Comparison of ENCODE assay signal across 8 mouse cellular contexts in the genomic region with DNA sequence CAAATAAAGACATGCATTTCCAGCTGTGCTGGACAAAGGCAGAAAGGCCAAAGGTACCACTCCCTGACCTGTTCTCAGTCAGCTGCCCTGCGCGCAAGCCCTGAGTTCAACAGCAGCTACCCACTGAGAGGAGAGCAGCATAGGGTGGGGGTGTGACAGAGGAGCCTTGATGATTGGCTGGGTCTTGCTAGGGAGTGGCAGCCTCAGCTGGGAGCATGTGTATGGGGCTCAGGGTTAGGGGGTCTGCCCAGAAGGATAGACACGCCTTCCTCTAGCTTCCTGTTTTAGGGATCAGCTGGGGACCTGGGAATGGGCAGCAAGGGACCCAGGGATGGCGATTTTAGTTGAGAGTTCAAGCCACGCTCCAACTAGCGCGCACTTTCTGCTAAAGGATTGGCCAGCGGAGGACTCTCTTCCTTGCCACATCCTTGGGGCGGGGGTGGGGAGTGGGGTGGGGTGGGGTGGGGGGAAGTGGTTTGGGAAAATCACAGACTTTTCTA.
A peak's percentile ranks its signal among the peaks of the same experiment; 100 is the strongest.
DNase-seq lines count a peak whose midpoint lies in the region; ATAC-seq and TF ChIP-seq lines count a peak whose summit lies in the region.

No protein-coding gene starts in this region.

- H3K36me3 ChIP-seq in kidney, embryonic 15.5 days = peaks cover 7% of the 10 kb centered on the region; the same call in 1 of the 2 replicates
- H3K36me3 ChIP-seq in limb, embryonic 13.5 days = no peaks in the 10 kb centered on the region

- H3K4me2 ChIP-seq in kidney, embryonic 15.5 days = peak overlapping the region; percentile 65
- peak overlapping the region; percentile 74 for H3K4me2 ChIP-seq in limb, embryonic 13.5 days (replicated peaks)

- H3K9ac ChIP-seq in kidney, embryonic 15.5 days = peak overlapping the region; percentile 51
- peak overlapping the region; percentile 76 for H3K9ac ChIP-seq in limb, embryonic 13.5 days

- TF ChIP-seq CTCF in embryonic fibroblast, embryonic 13.5 days (IDR thresholded peaks at IDR 0.05; ENCODE audit: borderline replicate concordance, insufficient read depth, low read length) = no peak
- TF ChIP-seq CTCF in olfactory bulb, adult 2 months (IDR thresholded peaks at IDR 0.05; ENCODE audit: insufficient read depth, low read depth, low read length) = no peak

- DNase-seq in kidney, postnatal 25 days = no peak
- DNase-seq in left cerebral cortex, postnatal 4 days = no peak
- DNase-seq in urinary bladder, postnatal 36 days (ENCODE audit: low spot score in 2 of 2) = no peak
- no peak for DNase-seq in gastrocnemius, adult 18-20 months (ENCODE audit: low spot score)

- intact Hi-C loops in left cerebral cortex, postnatal 4 days (cut with DNase I) = no loop called here

- WGBS in kidney, embryonic 15.5 days = 11% methylated on average over 9 of the region's 9 CpGs
- 3% methylated on average over 9 of the region's 9 CpGs for WGBS in limb, embryonic 13.5 days
- WGBS in olfactory bulb, adult 2 months = 24% methylated on average over 9 of the region's 9 CpGs

- H3K27me3 ChIP-seq in kidney, embryonic 15.5 days = no peaks in the 10 kb centered on the region
- H3K27me3 ChIP-seq in limb, embryonic 13.5 days = no peaks in the 10 kb centered on the region

- ATAC-seq in kidney, embryonic 15.5 days (replicated peaks; ENCODE audit: low FRiP score) = peak; percentile 50
- peak; percentile 71 for ATAC-seq in limb, embryonic 13.5 days (ENCODE audit: low FRiP score, low read depth)

- no peaks in the 10 kb centered on the region for H3K9me3 ChIP-seq in kidney, embryonic 15.5 days (replicated peaks)
- no peaks in the 10 kb centered on the region for H3K9me3 ChIP-seq in limb, embryonic 13.5 days

- peaks cover 77% of the 10 kb centered on the region for H3K4me1 ChIP-seq in kidney, embryonic 15.5 days
- peaks cover 4% of the 10 kb centered on the region; the same call in 1 of the 2 replicates for H3K4me1 ChIP-seq in embryonic fibroblast, embryonic 13.5 days (ENCODE audit: control insufficient read depth, insufficient read depth, low read length)
- peaks cover 52% of the 10 kb centered on the region for H3K4me1 ChIP-seq in limb, embryonic 13.5 days
- H3K4me1 ChIP-seq in olfactory bulb, adult 2 months (ENCODE audit: control insufficient read depth, insufficient read depth, low read length) = peaks cover 31% of the 10 kb centered on the region

- H3K4me3 ChIP-seq in kidney, embryonic 15.5 days (replicated peaks) = peak overlapping the region; percentile 56
- H3K4me3 ChIP-seq in embryonic fibroblast, embryonic 13.5 days (ENCODE audit: insufficient read depth, low read length) = peak overlapping the region; percentile 60
- peak overlapping the region; percentile 61 for H3K4me3 ChIP-seq in limb, embryonic 13.5 days
- H3K4me3 ChIP-seq in olfactory bulb, adult 2 months (ENCODE audit: insufficient read depth, low read depth, low read length) = peak overlapping the region; percentile 44; the same call in 1 of the 2 replicates

- peak overlapping the region; percentile 64 for H3K27ac ChIP-seq in kidney, embryonic 15.5 days
- no peak overlapping the region for H3K27ac ChIP-seq in embryonic fibroblast, embryonic 13.5 days (ENCODE audit: insufficient read depth, low read length)
- H3K27ac ChIP-seq in limb, embryonic 13.5 days = peak overlapping the region; percentile 58
- no peak overlapping the region for H3K27ac ChIP-seq in olfactory bulb, adult 2 months (ENCODE audit: insufficient read depth, low read depth, low read length)

- TF ChIP-seq POLR2A in embryonic fibroblast, embryonic 13.5 days (IDR thresholded peaks at IDR 0.05; ENCODE audit: low read depth, low read length) = no peak
- TF ChIP-seq POLR2A in olfactory bulb, adult 2 months (IDR thresholded peaks at IDR 0.05; ENCODE audit: insufficient read depth, low read depth, low read length) = no peak

Comparison
In these comparisons a context has a peak if more than half of its experiments do, and no peak if none do; other contexts are left out.
1. H3K27ac ChIP-seq: peak in kidney, embryonic 15.5 days (single experiment) and limb, embryonic 13.5 days (single experiment); none in embryonic fibroblast, embryonic 13.5 days (single experiment) and olfactory bulb, adult 2 months (single experiment).
2. Peak in every context shown above with its lines, with median percentiles within 50 percentile points of each other: H3K4me3 ChIP-seq.